Mouse (Mus musculus) B cell, adult 2 months (primary cell): ENCODE measurements around the gene Prss56.

Experiments used
- DNase-seq, 2 experiments: peaks; one replicate each; pipeline ENCODE4 v3.0.0; 2022

Prss56 gene

DNA sequence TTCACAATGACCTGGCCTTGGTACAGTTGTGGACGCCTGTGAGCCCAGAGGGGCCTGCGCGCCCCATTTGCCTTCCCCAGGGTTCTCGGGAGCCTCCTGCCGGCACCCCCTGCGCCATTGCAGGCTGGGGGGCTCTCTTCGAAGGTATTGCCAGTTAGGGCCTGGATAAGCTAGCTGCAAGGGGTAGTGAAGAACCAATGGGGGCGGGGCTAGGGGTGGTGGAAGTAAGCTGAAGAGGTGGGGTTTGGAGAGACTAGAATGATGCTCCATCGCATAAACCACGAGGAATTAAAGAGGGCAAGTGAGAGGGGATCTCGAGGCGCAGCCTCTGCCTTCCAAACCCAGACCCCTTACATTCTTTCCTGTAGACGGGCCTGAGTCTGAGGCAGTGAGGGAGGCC lies 2.4 kb downstream of the Prss56 start:
- DNase-seq: peak; percentile 27 to 28

- DNase-seq: peak; percentile 21 to 29
Observed at GRCm38 (mm10) chr1:87186261-87187036, 3.3 kb downstream of the Prss56 start.

- peak; percentile 72 to 73 for DNase-seq
Observed at GRCm38 (mm10) chr1:87187037-87187355, 3.9 kb downstream of the Prss56 start.

- no peak for DNase-seq
Observed at GRCm38 (mm10) chr1:87190429-87190828, 7.3 kb downstream of the Prss56 start, which contains the start of gene Chrnd. Gene Chrnd (plus strand): TSS chr1:87190607.

DNA sequence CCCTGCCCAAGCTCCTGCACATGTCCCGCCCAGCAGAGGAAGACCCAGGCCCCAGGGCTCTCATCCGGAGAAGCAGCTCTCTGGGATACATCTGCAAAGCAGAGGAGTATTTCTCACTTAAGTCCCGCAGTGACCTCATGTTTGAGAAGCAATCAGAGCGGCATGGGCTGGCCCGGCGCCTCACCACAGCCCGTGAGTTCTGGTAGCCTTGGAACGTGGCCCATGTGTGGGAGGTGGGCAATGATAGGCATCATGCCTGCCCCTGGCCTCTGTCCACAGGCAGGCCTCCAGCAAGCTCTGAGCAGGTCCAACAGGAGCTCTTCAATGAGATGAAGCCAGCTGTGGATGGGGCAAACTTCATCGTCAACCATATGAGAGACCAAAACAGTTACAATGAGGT lies 14.2 kb downstream of the Prss56 start:
- DNase-seq: no peak

GRCm38 (mm10) chr1:87198119-87199065 lies 15.3 kb downstream of the Prss56 start:
- no peak for DNase-seq

GRCm38 (mm10) chr1:87200811-87201210 lies 17.7 kb downstream of the Prss56 start:
- DNase-seq: no peak

- no peak for DNase-seq
Observed at GRCm38 (mm10) chr1:87201848-87202247, 18.7 kb downstream of the Prss56 start.

GRCm38 (mm10) chr1:87203779-87204178 lies 20.7 kb downstream of the Prss56 start:
- no peak for DNase-seq

DNA sequence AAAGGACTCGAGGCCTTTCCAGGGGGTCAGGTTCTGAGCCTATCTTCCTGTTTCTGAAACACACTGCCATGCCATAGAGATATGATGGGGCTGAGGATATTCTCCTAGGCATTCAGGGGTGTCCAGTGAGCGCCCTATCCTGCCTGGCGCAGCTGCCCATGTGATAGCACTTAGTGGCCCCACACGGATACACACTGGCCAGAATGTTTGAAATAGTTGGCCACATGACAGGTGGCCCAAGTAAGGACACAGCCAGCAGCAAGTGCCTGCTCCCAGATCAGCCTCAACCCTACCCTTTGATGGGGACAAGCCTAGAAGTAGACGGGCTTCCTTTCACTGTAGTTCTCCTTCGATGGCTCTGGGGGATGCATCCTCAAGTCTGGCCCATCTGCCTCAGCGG lies 21.4 kb downstream of the Prss56 start, which contains the start of gene Chrng:
Chrng (plus strand) TSS at position 193 of the 400 bp plus-strand sequence.
- DNase-seq: no peak

DNA sequence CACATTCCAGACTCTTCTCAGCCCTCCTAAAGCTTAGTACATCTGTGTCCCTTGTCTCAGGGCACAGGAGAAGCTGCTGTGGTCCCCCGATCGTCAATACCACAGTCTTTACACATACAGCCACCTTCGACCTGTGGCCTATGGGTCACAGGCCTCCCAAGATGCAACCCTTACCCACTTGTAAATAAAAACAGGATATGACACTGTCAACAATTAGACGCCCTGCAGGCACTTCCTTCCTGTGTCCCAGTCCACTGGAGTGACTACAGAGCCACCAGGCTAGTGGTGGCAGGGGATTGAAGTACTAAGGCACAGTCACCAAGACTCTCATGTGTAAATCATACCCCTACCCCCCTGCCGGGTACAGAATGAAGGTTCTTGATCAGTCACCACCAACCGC lies 21.9 kb downstream of the Prss56 start:
- no peak for DNase-seq

DNA sequence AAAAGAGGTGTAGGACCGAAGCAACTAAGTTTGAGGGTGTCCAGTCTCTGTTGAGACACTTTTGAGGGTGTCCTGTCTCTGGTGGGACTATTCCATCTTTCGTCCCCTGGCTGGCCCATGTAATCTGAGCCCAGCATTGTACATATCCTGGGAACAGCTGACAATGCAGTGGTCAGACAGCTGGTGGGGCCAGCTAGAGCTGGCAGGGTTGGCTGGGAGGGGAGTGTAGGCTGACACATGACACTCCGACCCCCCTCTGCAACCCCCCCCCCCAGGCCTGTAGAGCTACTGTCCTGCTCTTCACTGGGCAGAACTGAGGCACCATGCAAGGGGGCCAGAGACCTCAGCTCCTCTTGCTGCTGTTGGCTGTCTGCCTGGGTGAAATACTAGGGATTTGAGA lies 22.4 kb downstream of the Prss56 start:
- DNase-seq: no peak

DNA sequence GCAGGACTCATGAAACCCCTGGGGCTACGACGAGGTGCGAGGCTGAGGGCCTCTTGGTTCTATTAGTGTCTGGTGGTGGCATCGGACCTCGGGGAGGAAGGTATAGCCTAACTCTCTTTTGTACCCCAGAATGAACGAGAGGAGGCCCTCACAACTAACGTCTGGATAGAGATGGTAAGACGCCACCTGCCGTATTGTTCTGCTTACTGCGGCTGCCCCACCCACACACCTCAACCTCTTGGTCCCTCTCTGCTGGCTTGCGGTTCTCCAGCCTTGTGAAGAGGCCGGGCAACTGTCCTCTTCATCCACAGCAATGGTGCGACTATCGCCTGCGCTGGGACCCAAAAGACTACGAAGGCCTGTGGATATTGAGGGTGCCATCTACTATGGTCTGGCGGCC lies 23.2 kb downstream of the Prss56 start:
- peak; percentile 39 to 41 for DNase-seq

- no peak for DNase-seq
Observed at GRCm38 (mm10) chr1:87211431-87211830, 28.3 kb downstream of the Prss56 start.

- peak; percentile 95 for DNase-seq
Observed at GRCm38 (mm10) chr1:87213735-87214704, 30.9 kb downstream of the Prss56 start, which contains the start of gene Eif4e2. Gene Eif4e2 (plus strand): TSS chr1:87213914.

GRCm38 (mm10) chr1:87214748-87215147 lies 31.6 kb downstream of the Prss56 start:
- DNase-seq: peak; percentile 12 to 16

- peak; percentile 18 to 19 for DNase-seq
Observed at GRCm38 (mm10) chr1:87217938-87218337, 34.8 kb downstream of the Prss56 start.

DNA sequence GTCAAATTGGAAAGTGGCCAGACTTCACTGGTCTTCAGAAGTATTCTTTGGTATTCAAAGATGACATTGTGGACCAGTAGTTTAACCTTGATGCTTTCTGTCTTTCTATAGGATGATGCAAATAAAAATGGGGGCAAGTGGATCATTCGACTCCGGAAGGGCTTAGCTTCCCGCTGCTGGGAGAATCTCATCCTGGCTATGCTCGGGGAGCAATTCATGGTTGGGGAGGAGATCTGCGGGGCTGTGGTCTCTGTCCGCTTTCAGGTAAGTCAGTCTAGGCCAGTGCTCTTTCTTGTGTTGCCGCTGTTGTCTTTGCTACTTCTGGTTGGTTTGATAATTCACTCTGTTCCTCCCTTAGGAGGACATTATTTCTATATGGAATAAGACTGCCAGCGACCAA lies 42.6 kb downstream of the Prss56 start:
- no peak for DNase-seq

DNA sequence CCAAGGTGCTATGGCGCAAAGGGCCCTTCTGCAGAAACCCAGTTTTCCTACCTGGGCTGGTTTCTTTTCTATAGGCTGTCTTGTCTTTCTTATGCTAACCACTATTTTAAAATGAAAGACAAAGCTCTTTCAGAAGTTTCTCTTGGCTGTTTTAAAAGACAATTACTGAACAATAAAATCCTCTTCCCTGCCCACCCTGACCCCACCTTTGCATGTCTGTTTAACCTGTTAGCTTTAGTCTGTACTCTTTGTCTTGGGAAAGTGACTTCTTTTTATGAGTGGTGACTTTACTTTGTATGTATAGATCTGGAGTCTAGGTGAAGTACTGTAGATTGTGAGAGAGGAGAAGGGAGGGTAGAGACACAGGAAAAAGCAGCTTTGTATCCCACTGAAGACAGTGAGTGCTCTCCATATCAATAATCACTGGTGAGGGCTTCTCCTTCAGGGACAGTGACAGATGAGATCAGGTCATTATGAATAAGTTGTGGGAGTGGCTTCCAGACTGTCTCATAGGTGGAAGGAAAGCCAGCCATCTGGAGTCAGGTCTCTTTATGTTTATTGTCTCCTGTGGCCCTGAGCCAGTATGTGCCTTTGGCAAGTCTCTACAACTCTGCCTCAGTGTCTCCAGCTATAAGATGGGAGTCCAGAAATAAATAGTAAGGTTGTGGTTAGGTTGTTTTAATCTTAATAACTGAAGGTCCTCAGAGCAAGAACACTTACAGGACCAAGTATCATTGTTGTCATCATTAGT lies 43.5 kb downstream of the Prss56 start:
- no peak for DNase-seq

- DNase-seq: no peak
Observed at GRCm38 (mm10) chr1:87227160-87227550, 44.0 kb downstream of the Prss56 start.

DNA sequence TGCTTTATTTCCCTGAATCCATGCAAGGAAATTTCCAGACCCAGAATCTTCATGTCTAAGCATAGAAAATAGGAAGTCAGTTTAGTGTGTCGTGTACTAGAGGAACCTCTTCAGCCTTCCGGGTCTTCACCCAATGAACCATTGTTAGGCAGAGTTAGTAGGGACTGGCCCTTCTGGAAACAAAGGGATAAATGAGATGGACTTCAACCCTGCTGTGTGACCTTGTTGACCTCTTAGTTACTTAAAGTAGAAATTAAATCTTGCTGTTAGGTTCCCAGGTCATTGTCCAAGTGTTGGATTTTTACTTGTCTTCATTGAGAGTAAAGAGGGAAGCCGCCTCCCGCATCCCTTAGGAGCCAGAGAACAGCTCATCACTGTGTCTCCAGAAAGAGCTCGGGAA lies 47.5 kb downstream of the Prss56 start:
- DNase-seq: no peak

DNA sequence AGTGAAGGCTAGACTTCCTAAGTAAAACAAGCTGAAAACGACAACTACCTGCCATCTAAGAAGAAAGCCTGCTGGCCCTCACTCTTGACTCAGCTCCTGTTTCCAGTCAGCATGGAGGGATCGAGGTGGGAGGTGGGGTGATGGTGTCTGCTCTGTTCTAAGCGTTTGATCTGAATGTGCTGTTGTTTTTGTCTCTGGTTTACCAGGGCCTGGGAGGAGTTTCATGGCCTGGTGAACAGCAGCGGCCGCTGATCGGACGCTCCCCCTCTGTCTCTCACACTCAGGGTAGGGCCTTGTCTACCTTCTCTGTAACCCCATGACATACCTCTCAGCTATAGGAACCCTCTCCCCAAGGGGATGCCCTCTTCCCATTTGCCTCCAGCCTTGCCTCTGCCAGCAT lies 49.1 kb downstream of the Prss56 start:
- no peak for DNase-seq
